Mouse (Mus musculus) liver, embryonic 11.5 days (tissue): Measurements from ENCODE around the gene Eapp. TPM values are rescaled to one million over a fixed set of nuclear protein-coding genes. Genes with fewer than 3 reads are reported as not detected.
"Not testable (repeated sequence)": the region's sequence is repeated elsewhere in the genome, so short reads cannot be mapped to it uniquely, and the experiment has no call there.

Experiments
- ATAC-seq: fragments of 200-750 bp; cut with Nextera tagmentation; replicated peaks from 2 replicates; pipeline ENCODE4 v1.8.0; 2017; ENCODE audit warnings: moderate number of reproducible peaks, mild to moderate bottlenecking, moderate TSS enrichment, moderate library complexity; ENCODE audit not compliant: low FRiP score
- DNase-seq: peaks from one replicate; pipeline ENCODE4 v3.0.0-alpha.2; 2017; ENCODE audit warnings: low spot score
- H3K27ac ChIP-seq: fragments of 300-500 bp; sonication (generic); 2 replicates; pipeline ENCODE4 v1.5.1; 2014; ENCODE audit warnings: mild to moderate bottlenecking, low read depth, low read length, control low read depth
- H3K27me3 ChIP-seq: fragments of 300-500 bp; sonication (generic); replicated peaks from 2 replicates; pipeline ENCODE4 v1.6.1; 2014; ENCODE audit warnings: low read length, mixed read lengths; ENCODE audit not compliant: control insufficient read depth, insufficient read depth
- H3K36me3 ChIP-seq: fragments of 300-500 bp; sonication (generic); 2 replicates; pipeline ENCODE4 v1.6.1; 2014; ENCODE audit warnings: mild to moderate bottlenecking, low read length, moderate library complexity, mixed read lengths; ENCODE audit not compliant: control insufficient read depth, insufficient read depth
- H3K4me1 ChIP-seq: fragments of 300-500 bp; sonication (generic); replicated peaks from 2 replicates; pipeline ENCODE4 v1.6.1; 2014; ENCODE audit warnings: low read length, mixed read lengths; ENCODE audit not compliant: control insufficient read depth, insufficient read depth
- H3K4me2 ChIP-seq: fragments of 300-500 bp; sonication (generic); 2 replicates; pipeline ENCODE4 v1.6.1; 2014; ENCODE audit warnings: mild to moderate bottlenecking, control low read depth, moderate library complexity
- H3K4me3 ChIP-seq: fragments of 300-500 bp; sonication (generic); 2 replicates; pipeline ENCODE4 v1.5.1; 2014; ENCODE audit warnings: low read depth, low read length, control low read depth
- H3K9ac ChIP-seq: fragments of 300-500 bp; sonication (generic); 2 replicates; pipeline ENCODE4 v1.6.1; 2014; ENCODE audit warnings: low read depth, low read length, control low read depth
- H3K9me3 ChIP-seq: fragments of 300-500 bp; sonication (generic); 2 replicates; pipeline ENCODE4 v1.6.1; 2016; ENCODE audit warnings: low read length, inconsistent platforms, mixed read lengths; ENCODE audit not compliant: control insufficient read depth
- whole genome bisulfite sequencing: fragments of 180-500 bp; shearing (Covaris S2); extraction: QIAGEN DNeasy Blood & Tissue Kit; methylation state at CpG from one replicate; pipeline ENCODE4 v1.1.7; 2014; 5-methylcytosine and 5-hydroxymethylcytosine counted together
- polyA plus RNA-seq: library from polyadenylated mRNA; unstranded; fragments of >200 nt; fragmentation: Nextera tagmentation; extraction: Ambion mirVana; gene quantifications from 2 replicates; pipeline ENCODE4 v1.2.1, GENCODE M21; 2014

Eapp gene
- 59.9 and 68.4 TPM in 2 replicates for polyA plus RNA-seq

- ATAC-seq (peak; percentile 87), DNase-seq (peak; percentile 91)
- Histone ChIP-seq H3K4me2 (peak within 1 kb of the TSS; percentile 68), H3K4me1 (peaks cover 17% of the 10 kb centered on the region), H3K36me3 (no peaks in the 10 kb centered on the region; the same call in 1 of the 2 replicates), H3K27me3 (no peaks in the 10 kb centered on the region), H3K27ac (peak within 1 kb of the TSS; percentile 95), H3K9me3 (no peaks in the 10 kb centered on the region), H3K4me3 (peak within 1 kb of the TSS; percentile 88), H3K9ac (peak within 1 kb of the TSS; percentile 95)
- under 1% methylated on average over 57 of the region's 57 CpGs for WGBS
Observed at GRCm38 (mm10) chr12:54695511-54696241, at the start of gene Eapp. Eapp (minus strand) TSS chr12:54695897.

GRCm38 (mm10) chr12:54738661-54739243 lies 43.1 kb upstream of the Eapp start:
- H3K9ac ChIP-seq, H3K27me3 ChIP-seq, DNase-seq, H3K4me1 ChIP-seq, H3K9me3 ChIP-seq, H3K36me3 ChIP-seq, H3K4me2 ChIP-seq, H3K27ac ChIP-seq, H3K4me3 ChIP-seq: not testable (repeated sequence)
- 0% methylated on average over 8 of the region's 33 CpGs for WGBS
- ATAC-seq: peak; percentile 40

GRCm38 (mm10) chr12:54737891-54738660 lies 42.4 kb upstream of the Eapp start:
- not testable (repeated sequence) for H3K9ac ChIP-seq, DNase-seq

GRCm38 (mm10) chr12:54734307-54735131 lies 38.8 kb upstream of the Eapp start:
- H3K4me2 ChIP-seq, H3K27me3 ChIP-seq, H3K9me3 ChIP-seq, H3K4me1 ChIP-seq, H3K9ac ChIP-seq, H3K27ac ChIP-seq, DNase-seq, H3K4me3 ChIP-seq, H3K36me3 ChIP-seq: not testable (repeated sequence)
- ATAC-seq: peak; percentile 69
- 3% methylated on average over 6 of the region's 49 CpGs for WGBS

More at GRCm38 (mm10) chr12:54737891-54738660, 42.4 kb upstream of the Eapp start:
- not testable (repeated sequence) for H3K9me3 ChIP-seq, H3K27ac ChIP-seq, H3K4me1 ChIP-seq, H3K27me3 ChIP-seq, H3K36me3 ChIP-seq, H3K4me2 ChIP-seq, H3K4me3 ChIP-seq
- ATAC-seq: peak; percentile 91
- WGBS: no CpG with 5 or more reads among the region's 21 CpGs

- WGBS: no CpG with 5 or more reads among the region's 56 CpGs
- H3K4me3 ChIP-seq: not testable (repeated sequence)
Observed at GRCm38 (mm10) chr12:54729140-54730059, 33.7 kb upstream of the Eapp start.

GRCm38 (mm10) chr12:54718871-54719786 lies 23.4 kb upstream of the Eapp start:
- not testable (repeated sequence) for H3K4me3 ChIP-seq, H3K9me3 ChIP-seq, H3K4me1 ChIP-seq, H3K27me3 ChIP-seq, H3K4me2 ChIP-seq, H3K27ac ChIP-seq, H3K36me3 ChIP-seq, DNase-seq, H3K9ac ChIP-seq
- peak; percentile 89 for ATAC-seq
- WGBS: no CpG with 5 or more reads among the region's 56 CpGs

More at GRCm38 (mm10) chr12:54729140-54730059, 33.7 kb upstream of the Eapp start:
- not testable (repeated sequence) for H3K27me3 ChIP-seq, H3K4me2 ChIP-seq, H3K36me3 ChIP-seq, H3K27ac ChIP-seq, H3K9me3 ChIP-seq, DNase-seq, H3K9ac ChIP-seq, H3K4me1 ChIP-seq
- ATAC-seq: peak; percentile 90

- not testable (repeated sequence) for DNase-seq, H3K27ac ChIP-seq, H3K9me3 ChIP-seq, H3K4me1 ChIP-seq, H3K27me3 ChIP-seq, H3K36me3 ChIP-seq, H3K4me3 ChIP-seq, H3K4me2 ChIP-seq, ATAC-seq, H3K9ac ChIP-seq
- 76% methylated on average over 5 of the region's 11 CpGs for WGBS
Observed at GRCm38 (mm10) chr12:54717516-54717915, 21.8 kb upstream of the Eapp start.
